Mouse (Mus musculus) adrenal gland, adult (tissue): Measurements from ENCODE around the gene Myof.

Experiments used
- DNase-seq, 2 experiments: peaks; one replicate each; pipeline ENCODE4 v3.0.0; 2022 to 2023; ENCODE audit warnings: low spot score in 1 of 2; ENCODE audit not compliant: inconsistent age in 2 of 2

Myof gene

DNA sequence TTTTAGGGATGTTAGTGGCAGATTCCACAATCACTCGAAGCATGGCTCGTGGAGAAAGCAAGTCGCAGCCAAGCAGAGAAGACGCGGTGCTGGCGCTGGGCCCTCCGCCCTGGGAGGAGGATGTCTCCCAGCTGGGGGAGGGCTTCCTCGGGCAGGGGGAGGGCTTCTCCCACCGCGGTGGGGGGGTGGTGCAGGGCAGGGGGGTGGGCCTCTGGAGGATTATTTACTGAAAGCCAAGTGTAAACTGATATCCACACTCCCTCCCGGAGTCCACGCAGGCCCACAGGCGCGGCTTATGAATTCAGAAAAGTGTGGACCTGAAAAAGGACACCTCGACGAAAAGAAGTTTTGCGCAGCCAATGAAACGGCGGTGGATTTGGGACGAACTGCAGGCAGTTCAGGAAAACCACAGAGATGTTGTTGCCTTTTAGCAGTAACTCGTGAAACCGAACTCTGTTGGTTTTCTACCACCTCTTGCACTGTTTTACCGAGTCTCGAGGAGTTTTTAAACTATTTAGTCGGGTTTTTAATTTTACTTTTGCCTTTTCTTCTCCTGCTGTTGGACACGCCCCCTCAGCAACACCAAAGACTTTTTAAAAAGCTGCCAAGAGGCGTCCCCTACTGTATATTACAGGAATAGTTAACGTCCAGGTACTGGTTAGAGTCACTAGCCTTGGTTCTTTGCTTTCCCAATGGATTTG is at the start of gene Myof:
Gene Myof, minus strand, starts transcription at position 297 of the 701 bp plus-strand sequence.
- DNase-seq, result peak; percentile 56 to 84

DNA sequence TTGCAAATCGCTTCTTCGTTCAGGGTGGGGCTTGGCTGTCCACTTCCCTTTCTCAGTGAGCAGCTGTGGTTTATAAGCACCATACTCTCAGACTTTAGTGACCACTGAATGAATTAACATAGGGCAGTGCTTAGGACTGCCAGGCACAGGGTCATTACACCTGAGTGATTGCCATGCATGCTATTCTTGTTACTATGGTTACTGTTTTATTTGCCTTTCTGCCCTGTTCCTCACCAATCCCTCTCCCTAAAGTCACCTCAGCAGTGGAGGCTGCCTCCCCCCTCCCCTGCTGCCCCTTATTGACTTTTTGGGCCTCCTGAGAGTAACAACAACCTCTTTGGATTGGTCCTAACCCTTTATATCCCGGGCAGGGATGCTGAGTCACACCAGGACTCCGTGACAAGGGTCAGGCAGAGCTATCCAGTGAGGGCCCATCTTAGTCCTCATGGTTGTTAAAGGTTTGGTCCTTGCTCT is 48.2 kb upstream of the Myof start:
- no peak for DNase-seq

DNA sequence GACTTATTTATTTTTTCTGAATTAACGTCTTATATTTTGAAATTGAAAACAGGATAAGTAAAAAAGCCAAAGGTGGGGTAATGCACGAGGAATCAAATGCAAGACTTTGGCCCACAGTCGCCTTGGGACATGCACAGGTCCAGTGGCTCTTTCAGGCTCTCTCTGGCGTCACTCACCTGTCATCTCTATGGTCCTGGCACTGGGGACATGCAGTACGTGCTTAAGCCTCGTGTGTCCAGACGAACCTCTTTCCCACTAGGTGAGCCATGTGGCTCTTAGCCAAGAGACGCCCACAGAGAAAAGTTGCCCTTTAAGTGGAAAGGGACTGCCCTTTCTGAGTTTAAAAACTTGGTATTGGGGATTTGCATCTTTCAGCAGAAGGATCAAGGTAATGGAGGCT is 46.0 kb upstream of the Myof start:
- DNase-seq, result no peak

DNA sequence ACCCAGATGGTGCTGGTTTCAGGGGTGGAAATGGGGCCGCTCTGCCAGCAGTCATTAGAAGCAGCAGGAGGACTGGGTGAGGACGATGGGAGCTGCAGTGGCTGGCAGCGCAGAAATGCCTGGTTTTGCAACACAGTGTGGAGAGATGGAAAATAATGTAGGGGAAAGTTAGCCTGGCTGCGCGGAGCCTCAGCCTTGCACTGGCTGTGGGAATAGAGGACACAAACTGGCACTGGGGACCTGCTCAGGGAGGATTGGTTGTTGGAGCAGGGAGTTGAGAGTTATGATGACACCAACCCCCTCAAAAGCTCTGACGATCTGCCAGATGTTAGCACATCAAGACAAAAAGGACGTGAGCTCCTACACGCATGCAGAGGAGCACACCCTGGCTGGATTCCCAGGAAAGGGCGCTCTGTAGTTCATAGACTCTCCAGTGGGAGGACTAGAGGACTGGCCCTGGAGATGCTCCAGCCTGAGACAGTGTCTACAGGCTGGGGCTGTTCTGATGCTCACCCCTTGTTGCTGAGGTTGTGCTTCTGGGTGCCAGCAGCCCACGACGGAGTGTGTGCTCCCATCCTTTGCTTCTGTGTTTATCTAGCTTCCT is 43.7 kb upstream of the Myof start:
- peak in 1 of 2 experiments; percentile 75 for DNase-seq

DNA sequence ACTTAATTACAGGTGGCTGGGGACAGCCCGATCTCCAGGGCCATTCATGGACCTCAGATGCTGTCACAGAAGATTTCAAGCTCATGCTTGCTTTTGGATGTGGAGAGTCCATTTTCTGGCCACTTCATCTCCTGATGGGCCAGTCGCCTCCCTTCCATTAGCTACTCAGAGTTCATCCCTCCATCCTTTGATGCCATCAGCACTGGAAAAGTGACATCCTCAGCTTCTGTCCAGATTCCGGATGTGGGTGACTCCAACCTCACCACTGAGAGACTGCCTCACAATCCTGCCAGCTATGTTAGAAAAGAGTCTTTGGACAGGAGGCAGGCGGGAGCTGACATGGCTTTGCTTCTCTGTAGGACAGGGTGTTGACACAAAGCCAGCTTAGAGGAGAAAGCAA is 42.5 kb upstream of the Myof start:
- no peak for DNase-seq

DNA sequence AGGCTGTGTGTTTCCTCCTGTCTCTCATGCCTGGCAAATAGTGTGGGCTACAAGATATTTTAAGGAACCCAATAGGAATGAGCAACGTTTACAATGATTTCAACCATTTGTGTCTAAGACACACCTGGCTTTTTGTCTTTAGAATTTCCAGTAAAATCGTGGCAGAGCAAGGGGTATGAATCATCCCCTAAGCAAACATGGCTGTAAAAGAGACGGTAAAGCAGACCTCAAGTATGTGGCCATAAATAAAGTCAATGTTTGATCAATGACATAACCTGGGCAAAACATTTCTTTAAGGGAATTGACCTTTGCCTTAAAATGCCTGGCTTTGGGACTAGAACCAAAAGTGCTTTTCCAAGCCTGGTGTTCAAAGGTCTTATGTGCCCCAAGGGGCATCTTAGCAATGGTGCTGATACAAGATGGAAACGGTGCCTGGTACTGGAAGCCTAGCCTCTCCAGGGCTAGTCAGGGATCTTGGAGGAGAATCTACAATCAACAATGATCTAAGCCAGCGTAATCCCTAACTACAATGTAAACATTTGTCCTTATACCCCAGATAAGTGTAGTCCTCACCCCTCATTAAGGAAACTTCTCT is 39.7 kb upstream of the Myof start:
- no peak for DNase-seq

DNA sequence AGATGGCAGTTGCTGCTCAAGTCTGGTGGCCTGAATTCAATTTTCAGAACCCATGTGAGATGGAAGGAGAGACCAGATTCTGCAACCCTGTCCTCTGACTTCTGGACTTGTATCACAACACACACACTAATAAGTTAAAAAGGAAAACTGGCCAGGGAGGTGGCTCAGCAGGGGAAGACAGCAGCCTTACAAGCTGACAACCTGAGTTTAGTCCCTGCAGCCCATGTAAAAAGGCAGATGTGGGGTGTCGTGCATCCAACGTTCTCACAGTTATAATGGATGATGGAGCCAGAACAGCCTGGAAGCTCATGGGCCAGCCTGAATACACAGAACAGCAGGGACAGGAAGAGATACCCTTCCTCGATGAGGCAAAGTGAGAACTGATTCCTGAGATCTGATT is 38.0 kb upstream of the Myof start:
- no peak for DNase-seq

DNA sequence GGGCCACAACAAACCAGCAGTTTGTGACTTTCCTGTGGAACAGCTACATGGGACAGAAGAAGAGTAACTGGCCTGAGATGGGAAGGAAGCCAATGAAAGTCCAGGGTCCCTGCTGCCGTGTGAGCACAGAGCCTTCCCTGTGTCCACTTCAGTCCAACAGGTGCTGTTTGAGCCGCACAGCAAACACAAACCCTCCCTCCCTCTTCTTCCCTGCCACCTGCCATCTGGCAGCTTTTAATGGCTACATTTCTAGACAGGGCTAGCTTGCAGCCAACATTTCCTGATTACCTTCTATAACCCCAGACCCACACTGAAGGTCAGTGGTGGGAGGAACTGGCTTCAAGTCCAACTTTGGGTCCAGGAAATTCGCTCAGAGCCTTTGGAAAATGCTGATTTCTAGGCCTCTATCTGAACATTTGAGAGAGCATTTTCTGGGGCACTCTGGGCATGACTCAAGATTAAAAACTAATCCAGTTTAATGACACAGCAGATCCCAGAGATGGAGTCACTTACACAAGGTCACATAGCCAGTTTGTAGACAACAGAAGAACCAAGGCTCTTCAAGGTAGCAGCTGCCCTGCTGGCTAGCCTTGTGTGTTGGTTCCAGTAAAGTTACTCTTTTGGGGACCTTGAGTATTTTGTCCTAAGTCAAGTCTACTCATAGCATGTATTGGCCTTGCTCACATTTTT is 34.6 kb upstream of the Myof start:
- DNase-seq, result peak in 1 of 2 experiments; percentile 64

DNA sequence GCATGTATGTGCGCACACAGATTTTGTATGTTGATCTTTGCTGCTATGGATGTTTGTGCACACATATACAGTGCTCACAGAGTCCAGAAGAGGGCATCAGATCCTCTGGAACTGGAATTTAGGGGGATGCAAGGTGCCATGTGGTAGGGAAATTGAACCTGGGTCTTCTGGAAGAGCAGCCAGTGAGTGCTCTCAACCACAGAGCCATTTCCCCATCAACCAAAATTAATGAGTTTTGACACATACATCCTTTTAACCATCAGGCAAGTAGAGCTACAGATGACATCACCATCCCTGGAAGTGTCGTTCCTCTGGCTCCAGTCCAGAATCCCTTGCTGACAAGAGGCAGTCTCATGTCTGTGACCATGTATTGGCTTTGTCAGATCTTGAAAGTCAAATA is 32.9 kb upstream of the Myof start:
- DNase-seq, result peak in 1 of 2 experiments; percentile 75

DNA sequence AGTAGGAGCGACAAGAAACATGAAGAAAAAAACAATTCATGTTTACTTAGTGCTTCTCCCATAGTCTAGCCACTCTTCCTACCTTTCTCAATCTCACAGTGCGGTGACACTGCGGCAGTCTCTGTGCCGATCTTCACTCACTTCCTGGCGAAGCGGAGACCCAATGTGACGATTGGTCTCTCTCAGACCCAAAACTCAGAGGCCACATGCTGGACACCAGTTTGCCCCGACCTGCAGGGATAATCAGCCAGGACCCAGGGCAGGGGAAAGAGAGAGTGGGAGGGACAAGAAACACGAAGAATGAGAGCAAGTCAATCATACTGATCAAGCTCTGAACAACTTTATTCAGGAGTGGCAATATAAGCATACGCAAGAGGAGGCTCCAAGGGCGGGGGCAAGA is 31.7 kb upstream of the Myof start:
- no peak for DNase-seq

DNA sequence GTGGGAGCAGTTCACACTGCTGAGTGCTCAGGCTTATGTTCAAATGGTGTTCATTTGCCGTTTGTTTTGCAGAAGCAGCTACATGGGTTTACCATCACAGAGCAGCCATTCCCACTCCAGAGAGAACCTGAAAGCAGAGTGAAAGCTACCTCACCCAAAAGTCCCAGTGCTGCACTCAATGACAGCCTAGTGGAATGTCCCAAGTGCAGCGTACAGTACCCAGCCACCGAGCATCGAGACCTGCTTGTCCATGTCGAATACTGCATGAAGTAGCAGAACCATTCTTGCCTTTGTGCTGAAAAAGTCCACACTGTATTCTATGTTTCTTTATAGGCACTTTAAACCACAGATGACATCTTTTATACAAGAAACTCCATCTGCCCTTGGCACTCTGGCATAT is 29.8 kb upstream of the Myof start:
- peak in 1 of 2 experiments; percentile 12 for DNase-seq

DNA sequence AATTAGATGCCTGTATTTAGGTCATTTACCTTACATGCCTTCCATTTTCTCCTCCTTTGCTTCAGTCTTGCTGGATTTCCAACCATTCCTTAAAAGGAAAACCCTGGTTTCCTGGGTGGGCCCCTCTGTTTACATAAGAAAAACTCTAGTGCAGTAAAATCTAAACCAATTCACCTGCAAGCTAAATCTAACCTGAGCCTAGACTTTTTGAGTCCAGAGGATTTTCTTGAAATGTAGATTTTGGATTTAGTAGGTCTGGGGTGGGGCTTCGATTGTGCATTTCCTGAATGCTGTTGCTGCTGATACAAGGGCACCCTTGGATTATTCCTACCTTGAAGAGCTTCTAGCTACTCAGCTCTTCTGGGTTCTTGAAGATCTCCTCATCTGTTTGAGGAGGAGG is 20.7 kb upstream of the Myof start:
- DNase-seq, result no peak

DNA sequence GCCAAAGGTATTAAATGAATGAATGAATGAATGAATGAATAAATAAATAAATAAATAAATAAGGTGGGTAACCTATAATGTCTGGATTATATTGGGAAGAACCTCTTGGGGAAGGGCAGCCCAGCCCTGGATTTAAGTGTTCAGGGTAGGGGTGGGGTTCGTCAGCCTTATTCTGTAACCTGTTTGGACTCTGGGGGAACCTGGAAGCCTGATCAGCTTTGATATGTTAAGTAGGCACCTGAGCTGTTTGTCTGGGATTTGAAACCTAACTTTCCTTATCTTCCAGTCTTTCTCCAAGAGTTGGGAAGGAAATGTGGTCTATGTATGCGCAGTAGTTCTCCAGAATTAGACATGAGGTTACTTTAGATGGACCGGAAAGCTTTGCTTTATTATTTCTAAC is 19.8 kb upstream of the Myof start:
- no peak for DNase-seq

DNA sequence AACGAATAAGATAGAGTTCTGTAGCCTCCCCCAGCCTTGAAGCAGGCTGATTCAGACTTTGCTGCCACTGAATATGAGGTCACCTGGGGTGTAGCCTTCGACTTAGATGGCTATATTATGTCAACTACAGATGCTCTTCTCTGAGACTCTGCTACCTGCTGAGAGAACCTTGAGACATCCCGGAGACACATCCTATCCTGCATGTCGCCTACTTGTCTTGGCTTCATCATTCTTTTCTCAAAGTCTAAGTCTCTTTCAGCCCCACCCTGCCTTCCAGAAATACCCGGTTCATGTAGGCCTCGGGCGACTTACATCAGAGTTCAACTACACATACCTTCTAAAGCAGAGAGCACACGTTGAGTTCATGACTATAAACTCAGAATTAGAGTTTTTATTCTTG is 13.6 kb upstream of the Myof start:
- DNase-seq, result no peak

DNA sequence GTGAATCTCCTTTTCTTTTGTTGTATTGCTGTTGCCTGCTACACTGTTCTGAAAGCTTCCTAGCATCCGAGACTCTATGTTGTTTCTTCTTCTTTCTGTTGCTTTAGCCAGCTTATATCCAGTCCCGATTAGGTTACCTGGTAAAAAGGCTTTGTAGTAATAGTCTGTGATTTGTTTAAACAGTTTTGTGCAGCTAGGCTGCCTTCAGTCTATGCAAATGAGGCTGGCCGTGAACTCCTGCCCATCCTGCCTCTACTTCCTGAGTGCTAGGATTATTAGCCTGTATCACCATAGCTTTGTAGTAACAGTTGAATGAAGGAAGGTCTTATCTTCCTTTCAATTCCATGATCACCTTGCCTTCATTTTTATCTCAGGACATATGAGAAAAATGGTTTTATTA is 12.9 kb upstream of the Myof start:
- no peak for DNase-seq

DNA sequence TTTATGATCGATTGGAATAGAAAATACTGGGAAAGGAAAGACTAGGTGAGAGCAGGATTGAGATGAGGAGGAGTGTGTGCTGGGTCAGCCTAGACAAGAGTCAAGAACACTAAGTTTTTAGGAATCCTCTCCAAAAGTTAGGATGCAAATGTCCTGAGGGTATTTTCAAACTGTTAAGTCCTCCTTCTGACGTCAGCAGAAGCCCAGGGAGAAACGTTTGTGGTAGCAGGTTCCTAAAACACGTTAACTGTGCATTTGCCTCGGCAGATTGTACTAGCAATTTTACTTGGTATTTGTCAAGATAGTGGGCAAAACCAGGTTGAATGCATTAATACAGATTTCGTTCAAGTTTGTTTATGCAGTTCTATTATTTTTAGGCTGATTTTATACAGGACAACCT is 12.4 kb upstream of the Myof start:
- no peak for DNase-seq

DNA sequence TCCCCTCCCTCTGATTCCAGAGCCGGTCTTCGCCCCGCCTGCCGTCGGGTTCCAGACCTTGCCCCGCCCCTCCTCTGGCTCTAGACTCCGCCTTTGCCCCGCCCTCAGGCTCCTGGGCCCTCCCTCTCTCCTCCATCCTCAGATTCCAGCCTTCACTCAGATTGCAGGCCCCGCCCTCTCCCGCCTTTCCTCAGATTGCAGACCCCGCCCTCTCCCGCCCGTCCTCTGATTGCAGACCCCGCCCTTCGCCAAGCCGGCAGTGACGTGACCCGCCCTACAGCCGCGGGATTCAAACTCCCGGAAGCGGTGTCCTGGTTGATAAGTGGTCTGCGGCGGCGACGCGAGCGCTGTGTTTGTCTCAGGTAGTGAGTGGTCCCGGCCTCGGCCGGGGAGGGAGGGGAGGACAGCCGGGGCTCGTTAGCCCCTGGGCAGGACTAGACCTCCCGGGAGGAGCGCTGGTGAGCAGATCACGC is 11.4 kb upstream of the Myof start, which contains the start of gene Cep55:
Gene Cep55, plus strand, starts transcription at position 292 of the 473 bp plus-strand sequence.
- peak; percentile 97 to 98 for DNase-seq

DNA sequence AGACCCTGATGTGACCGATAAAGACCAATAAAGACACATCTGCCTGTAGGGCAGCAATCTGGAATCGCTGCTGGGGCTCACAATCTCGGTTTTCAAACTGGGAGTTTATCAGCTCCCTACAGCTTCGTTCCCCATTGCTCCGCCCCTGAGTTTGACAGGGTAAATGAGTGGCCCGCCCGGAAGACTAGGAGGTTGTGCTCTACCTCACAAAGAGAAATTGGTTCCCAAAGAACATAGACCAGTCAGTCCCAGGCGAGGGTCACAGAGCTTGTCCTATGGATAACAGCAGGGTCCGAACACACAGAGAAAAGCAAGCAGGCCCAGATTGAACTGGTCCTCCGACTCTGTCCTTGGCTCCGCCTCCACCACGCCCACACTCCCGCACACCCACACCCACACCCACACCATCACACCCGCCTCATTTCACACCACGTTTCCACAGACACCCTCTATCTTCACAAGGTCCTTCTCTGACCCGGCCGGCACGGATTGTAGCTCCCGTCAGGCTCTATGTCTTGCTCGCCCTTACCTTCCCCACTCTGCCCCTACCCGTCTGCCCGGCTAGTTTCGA is 10.9 kb upstream of the Myof start:
- DNase-seq, result peak in 1 of 2 experiments; percentile 96

DNA sequence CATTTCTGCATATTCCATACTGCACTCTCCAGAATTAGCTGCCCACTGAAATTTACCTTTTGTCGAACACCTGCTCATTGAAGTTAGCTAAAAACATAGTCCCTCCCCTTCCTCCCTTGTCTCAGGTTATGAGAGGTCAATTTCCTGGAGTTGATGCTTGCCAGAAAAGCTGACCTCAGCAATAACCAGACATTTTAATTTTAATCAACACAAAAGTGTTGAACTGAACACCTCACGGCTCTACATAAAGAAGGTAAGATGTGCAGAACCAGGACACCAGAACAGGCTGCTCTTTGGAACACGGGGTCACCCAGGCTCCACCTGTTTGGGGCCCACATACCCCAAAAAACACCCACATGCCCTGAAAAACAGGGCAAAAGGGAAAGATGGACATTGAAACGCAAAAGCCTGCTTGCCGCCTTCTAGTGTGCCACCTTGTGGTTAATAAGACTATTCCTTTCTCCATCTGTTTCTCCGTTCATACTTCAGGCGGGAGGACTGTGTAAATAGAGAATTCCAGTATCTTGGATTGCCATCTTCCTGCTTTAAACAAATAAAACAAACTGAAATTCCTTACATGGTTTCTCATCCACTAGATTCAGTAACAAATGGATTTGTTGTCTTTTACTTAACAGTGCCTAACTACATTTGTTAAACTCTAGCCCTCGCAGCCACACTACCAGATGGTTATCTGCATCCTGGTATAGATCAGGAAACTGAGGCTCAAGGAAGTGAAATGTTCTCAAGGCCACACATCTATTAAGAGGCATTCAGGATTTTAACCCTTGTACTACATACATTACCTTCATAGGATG is 10.1 kb upstream of the Myof start:
- DNase-seq, result peak in 1 of 2 experiments; percentile 60

DNA sequence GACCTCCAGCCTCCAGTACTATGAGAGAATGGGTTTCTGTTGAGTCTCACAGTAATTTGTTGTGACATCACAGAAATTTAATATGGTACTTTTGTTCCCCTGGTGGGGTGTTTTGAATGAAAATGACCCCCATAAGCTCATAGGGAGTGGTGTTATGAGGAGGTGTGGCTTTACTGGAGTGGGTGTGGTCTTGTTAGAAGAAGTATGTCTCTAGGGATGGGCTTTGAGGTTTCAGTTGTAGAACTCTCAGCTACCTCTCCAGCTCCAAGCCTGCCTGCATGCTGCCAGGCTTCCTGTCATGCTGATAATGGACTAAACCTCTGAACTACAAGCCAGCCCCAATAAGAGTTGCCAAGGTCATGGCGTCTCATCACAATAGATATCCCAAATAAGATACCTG is 6.3 kb upstream of the Myof start:
- peak in 1 of 2 experiments; percentile 12 for DNase-seq
